Mouse (Mus musculus): ENCODE measurements at regions not wholly inside any gene's neighbourhood (a gene's known extent, or its start where the extent isn't known, plus 50 kb on each side); places are given as distances from the start of the nearest gene placed in this dataset.

GRCm38 (mm10) chr3:58312623-58313022, 101.9 kb upstream of the Tsc22d2 start:
- no peak for TF ChIP-seq CTCF (IDR thresholded peaks at IDR 0.05; ENCODE audit: borderline replicate concordance, insufficient read depth, low read length)
- no peak for TF ChIP-seq POLR2A (IDR thresholded peaks at IDR 0.05; ENCODE audit: low read depth, low read length)
